Mouse (Mus musculus) T-helper 17 cell (primary cell): ENCODE measurements around the gene Pithd1.

Experiments
- in situ Hi-C, 2 experiments: fragments of 300-600 bp; cut with MboI, MseI; formaldehyde crosslinking; loops; 1 replicate in 1 of 2; 2 replicates in 1 of 2; pipeline ENCODE4 v1.15.1; 2025; ENCODE audit warnings: high pct_unique_total_duplicates in 2 of 2

Gene Pithd1

GRCm38 (mm10) chr4:135986943-135987710 is at the start of gene Pithd1:
Gene Pithd1 (minus strand): TSS chr4:135987264.
- in situ Hi-C loops, result loop anchor here in 1 of 2 experiments (5.0 kb wide), 1 partner anchor 40 kb away; no protein-coding TSS in a partner anchor

DNA sequence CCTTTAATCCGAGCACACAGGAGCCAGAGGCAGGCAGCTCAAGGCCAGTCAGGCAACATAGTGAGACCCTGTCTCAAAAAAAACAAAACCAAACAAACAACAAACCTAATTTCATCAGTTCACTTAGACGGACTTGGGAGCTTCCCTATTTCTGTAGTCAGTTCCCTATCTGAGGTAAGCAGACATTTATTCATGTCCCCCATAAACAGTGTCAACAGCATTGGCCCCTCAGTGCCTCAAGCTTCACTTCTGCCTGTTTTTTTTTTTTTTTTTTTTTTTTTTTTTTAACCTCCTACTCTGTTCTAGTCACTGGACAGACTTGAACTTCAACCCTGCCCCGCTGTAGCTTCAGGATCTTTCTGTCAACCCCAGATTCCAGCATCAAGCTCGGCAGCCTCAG is 48.0 kb upstream of the Pithd1 start:
- in situ Hi-C loops, result no loop called here

GRCm38 (mm10) chr4:136033231-136033630 is 46.2 kb upstream of the Pithd1 start:
- in situ Hi-C loops, result no loop called here

DNA sequence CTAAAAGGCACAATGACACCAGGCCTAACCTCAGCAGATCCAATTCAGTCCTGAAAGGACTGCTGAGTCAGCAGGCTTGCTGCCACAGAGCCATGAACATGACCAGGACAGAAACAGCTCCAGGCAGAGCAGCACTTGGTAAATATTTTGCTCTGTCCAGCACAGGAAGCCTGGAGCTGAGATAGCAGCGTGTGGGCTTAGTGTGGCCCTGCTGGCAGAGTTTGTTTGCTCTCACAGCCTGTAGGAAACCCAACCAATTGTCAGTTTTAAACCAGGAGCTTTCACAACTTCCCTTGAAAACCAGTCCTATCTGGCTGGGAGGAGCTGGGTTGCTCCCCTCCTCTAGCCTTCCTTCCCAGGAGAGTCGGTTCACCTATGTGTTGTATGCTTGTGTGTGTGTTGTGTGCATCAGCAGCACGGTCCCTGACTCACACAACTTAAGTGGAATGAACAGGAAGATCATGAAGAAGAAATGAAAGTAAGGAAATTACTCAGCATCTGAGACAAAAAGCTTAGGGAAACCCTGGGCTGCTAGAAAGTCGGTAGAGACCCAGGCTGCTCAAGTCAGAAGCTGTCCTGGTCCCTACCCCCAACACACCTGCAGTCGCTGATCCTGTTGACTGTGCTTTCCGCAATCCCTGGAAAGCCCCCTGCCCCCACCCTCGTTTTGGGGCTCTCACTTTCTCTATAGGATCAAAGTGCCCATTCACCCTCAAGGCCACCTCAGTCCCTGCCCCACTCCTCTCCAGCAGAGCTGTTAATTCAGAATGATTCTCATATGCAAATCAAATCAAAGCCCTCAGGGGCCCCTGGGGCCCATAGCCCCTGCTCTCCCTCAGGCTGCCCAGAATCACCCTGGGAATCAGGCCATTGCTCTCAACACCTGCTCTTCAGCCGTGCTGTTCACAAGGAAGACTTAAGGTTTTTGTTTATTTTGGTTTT is 44.2 kb upstream of the Pithd1 start:
- in situ Hi-C loops, result no loop called here

DNA sequence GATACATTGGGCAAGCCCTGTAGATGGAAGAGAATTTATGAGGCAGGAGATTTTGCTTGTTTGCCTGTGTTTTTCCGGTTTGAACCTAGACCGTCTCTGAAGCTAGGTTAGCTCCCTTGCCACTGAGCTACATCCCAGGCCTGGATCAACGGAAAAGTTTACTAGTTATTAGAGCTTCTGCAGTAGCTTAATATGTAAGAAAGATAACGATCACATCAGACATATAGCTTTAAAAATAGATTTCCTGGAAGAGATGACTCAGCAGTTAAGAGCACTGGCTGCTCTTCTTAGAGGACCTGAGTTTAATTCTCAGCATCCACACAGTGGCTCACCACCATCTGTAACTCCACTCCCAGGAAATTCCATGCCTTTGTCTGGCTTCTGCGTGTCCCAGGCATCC is 41.6 kb upstream of the Pithd1 start:
- in situ Hi-C loops, result loop anchor here in 1 of 2 experiments (5.0 kb wide), 1 partner anchor 41 kb away; the partner anchor contains the start of gene Pithd1

- in situ Hi-C loops, result loop anchor here in 1 of 2 experiments (5.0 kb wide), 1 partner anchor 41 kb away; the partner anchor contains the start of gene Pithd1
Measured at GRCm38 (mm10) chr4:136028132-136028564, 41.1 kb upstream of the Pithd1 start.

GRCm38 (mm10) chr4:136027416-136028131 is 40.5 kb upstream of the Pithd1 start:
- in situ Hi-C loops, result loop anchor here in 1 of 2 experiments (5.0 kb wide), 1 partner anchor 40 kb away; the partner anchor contains the start of gene Pithd1

- in situ Hi-C loops, result loop anchor here in 1 of 2 experiments (5.0 kb wide), 1 partner anchor 38 kb away; the partner anchor contains the start of gene Pithd1
Measured at GRCm38 (mm10) chr4:136025350-136025749, 38.3 kb upstream of the Pithd1 start.

DNA sequence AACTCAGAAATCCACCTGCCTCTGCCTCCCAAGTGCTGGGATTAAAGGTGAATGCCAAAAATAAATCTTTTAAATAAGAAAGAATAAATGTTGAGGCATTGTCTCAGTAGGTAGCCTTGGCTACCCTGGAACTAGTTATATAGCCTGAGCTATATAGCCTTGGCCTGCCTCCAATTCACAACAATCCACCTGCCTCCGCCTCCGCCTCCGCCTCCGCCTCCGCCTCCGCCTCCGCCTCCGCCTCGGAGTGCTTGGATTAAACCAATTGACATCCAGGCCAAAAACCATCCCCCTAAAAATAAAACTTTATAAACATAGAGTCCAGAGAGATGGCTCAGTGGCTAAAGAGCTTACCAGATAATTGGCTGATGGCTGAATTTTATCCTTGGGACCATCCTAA is 35.9 kb upstream of the Pithd1 start:
- in situ Hi-C loops, result loop anchor here in 1 of 2 experiments (25.0 kb wide), 1 partner anchor 1486 kb away; the partner anchor contains the start of gene Mtfr1l

GRCm38 (mm10) chr4:136021549-136022047 is 34.5 kb upstream of the Pithd1 start, which contains the start of gene Eloa:
Gene Eloa (minus strand): TSS chr4:136021763.
- in situ Hi-C loops, result loop anchor here in 1 of 2 experiments (25.0 kb wide), 1 partner anchor 1484 kb away; the partner anchor contains the start of gene Mtfr1l

DNA sequence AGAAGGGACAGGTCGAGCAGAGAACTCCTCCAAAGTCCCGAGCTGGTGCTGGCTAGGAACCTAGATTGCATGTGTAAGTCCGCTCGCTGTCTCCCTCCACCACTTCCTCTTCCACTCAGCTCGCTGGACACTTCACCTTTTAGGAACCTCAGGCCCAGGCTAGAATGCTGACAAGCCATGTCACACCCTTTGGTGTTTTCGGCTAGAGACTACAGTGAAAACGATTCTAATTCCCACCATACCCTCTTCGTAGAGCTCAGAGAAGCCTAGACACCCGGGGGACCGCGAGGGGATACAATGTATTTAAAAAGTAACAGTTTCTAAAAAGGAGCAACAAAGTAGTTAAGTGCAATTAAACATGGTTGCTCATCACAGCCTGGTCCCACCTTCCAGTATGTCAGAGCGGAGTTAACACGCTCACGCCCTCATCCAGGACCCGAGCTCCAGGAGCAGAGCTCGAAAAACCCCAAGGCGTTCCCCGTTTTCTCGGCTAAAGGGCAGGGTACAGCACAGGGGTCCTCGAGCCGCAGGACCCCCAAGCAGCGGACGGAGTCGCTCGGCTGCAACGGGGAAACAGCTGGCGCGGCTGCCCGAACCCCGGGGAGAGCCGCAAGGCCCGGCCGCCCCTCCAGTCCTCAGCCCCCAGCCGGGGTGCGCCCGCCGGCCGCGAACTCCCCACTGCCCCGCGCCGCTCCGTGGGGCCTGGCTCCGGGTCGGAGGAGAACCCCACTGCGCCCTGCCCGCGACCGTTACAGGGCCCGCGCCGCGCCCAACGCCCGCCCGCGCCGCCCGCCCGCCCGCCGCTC is 33.9 kb upstream of the Pithd1 start:
- in situ Hi-C loops, result loop anchor here in 1 of 2 experiments (25.0 kb wide), 1 partner anchor 1484 kb away; the partner anchor contains the start of gene Mtfr1l

- in situ Hi-C loops, result loop anchor here in 1 of 2 experiments (25.0 kb wide), 1 partner anchor 1479 kb away; the partner anchor contains the start of gene Mtfr1l
Measured at GRCm38 (mm10) chr4:136016059-136016602, 29.1 kb upstream of the Pithd1 start.

- in situ Hi-C loops, result loop anchor here (5.0 to 25.0 kb wide), 2 partner anchors 42 to 1473 kb away; partner anchors contain the start of genes Mtfr1l (in 1 of the 2) and Rpl11 (in 1 of the 2)
Measured at GRCm38 (mm10) chr4:136010586-136010985, 23.5 kb upstream of the Pithd1 start.

GRCm38 (mm10) chr4:136008782-136009447 is 21.9 kb upstream of the Pithd1 start:
- in situ Hi-C loops, result loop anchor here in 1 of 2 experiments (5.0 to 25.0 kb wide), 2 partner anchors 33 to 1472 kb away; partner anchors contain the start of gene Mtfr1l

DNA sequence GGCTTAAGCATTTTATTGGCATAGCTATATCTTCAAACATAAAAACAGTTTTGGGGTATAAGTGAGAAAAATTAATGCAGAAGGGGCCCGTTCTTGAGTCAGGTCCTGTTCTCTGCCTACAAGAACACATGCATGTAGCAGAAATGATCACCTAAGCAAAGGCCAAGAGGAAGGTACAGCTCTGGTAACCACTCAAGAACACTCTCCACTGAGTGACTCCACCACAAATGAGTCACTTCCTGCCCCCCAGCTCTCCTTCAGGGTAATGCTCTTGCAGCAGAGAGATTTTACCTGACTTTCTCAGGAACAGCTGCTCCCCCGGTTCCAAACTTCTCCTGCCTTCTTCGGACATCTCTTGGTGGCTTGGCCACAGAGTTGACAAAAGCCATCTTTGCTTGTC is 19.8 kb upstream of the Pithd1 start:
- in situ Hi-C loops, result loop anchor here in 1 of 2 experiments (5.0 to 25.0 kb wide), 2 partner anchors 35 to 1470 kb away; partner anchors contain the start of gene Mtfr1l

DNA sequence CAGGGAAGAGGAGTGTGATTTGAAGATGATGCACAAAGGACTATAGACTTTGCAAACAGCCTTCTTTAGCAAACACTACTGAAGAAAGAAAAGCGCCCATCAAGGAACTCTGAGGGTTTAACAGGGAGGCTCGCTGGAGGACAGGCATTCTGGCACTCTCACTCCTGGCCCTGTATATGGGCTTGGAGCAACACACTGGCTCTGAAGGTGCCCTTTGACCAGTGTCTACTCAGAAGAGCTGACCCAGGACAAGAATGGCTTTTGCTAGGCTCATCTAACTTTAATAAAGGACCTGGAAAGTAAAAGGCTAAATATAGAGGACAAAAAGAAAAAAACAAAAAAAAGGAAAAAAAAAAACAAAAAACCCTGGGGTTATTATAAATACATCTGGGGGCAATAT is 17.9 kb upstream of the Pithd1 start:
- in situ Hi-C loops, result loop anchor here in 1 of 2 experiments (5.0 to 25.0 kb wide), 2 partner anchors 37 to 1468 kb away; partner anchors contain the start of gene Mtfr1l

DNA sequence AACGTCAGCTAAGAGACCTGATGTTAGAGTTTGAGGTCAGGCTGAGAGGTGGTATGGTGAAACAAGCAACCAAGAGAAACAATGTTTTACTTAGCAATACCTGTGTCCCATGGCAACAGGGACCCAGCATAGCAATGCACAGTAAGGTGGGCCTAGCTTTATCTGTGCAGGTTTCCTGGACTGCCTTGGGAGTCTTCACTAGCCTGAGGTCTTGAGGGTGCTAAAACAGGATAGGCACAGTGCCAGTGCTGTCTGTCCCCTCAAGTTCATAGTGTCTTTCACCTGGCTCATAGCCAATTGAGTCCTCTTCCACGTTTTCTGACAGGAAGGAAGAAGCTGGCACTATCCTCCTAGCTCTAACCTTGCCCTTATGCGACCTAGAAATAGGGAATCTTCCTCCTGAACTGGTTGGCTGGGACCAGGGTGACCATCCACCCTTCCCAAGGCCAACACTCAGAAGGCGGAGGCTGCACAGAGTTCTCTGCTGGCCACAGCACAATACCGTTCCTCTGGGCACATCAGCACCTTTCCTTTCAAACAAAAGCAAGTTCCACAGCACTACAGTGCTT is 17.1 kb upstream of the Pithd1 start:
- in situ Hi-C loops, result loop anchor here in 1 of 2 experiments (25.0 kb wide), 1 partner anchor 1467 kb away; the partner anchor contains the start of gene Mtfr1l

DNA sequence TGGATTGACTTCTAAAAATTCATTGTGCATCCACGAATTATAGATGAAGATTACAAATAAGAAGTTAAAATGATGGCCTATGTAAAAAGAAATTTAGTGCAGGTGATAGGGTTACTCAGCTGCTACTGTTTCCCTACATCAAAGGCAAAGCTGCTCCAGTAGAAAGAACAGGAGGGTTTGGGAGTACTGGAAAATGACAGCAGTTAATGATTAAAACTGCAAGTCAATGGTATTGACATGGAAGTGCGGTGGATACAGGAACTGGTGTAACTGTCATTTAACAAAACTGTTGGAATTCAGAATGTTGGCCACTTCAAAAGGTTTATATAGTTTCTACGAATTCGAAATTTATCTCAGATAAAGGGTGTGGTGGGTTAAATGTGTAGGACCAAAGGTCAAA is 8.1 kb upstream of the Pithd1 start:
- in situ Hi-C loops, result no loop called here
